Mouse (Mus musculus): ENCODE results near the gene Klhdc7b. TPM values are rescaled to one million over a fixed set of nuclear protein-coding genes. Genes with fewer than 3 reads are reported as not detected.
A peak's percentile ranks its signal among the peaks of the same experiment; 100 is the strongest.

Gene Klhdc7b
- polyA plus RNA-seq, 1 experiment, result not detected

DNA sequence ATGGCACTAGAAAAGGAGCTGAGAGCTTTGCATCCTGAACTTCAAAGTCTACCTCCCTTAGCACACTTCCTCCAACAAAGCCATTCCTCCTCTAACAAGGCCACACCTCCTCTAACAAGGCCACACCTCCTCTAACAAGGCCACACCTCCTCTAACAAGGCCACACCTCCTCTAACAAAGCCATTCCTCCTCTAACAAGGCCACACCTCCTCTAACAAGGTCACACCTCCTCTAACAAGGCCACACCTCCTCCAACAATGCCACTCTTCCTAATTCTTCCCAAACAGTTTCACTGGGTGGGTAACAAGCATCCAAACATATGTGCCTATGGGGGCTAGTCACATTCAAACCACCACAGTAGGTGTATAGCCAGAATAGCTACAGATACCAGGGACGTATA, 17.8 kb downstream of the Klhdc7b start:
- no peaks in the 10 kb centered on the region for H3K36me3 ChIP-seq (ENCODE audit: control insufficient read depth, insufficient read depth, low read length)
- 96% methylated on average over 1 of the region's 1 CpGs for WGBS
- H3K4me1 ChIP-seq (ENCODE audit: control insufficient read depth, insufficient read depth, low read length), result no peaks in the 10 kb centered on the region
- H3K27ac ChIP-seq (ENCODE audit: insufficient read depth, low read depth, low read length), result no peak overlapping the region
- TF ChIP-seq CTCF (conservative IDR thresholded peaks at IDR 0.05; ENCODE audit: insufficient read depth, insufficient read length, low read depth, low read length), result no peak
- TF ChIP-seq POLR2A (IDR thresholded peaks at IDR 0.05; ENCODE audit: low read depth, low read length), result no peak
- no peak overlapping the region for H3K4me3 ChIP-seq (ENCODE audit: insufficient read depth, low read depth, low read length)
- H3K27me3 ChIP-seq (replicated peaks; ENCODE audit: control insufficient read depth, insufficient read depth, low read length), result no peaks in the 10 kb centered on the region; the same call in 1 of the 2 replicates
- no peak for DNase-seq

DNA sequence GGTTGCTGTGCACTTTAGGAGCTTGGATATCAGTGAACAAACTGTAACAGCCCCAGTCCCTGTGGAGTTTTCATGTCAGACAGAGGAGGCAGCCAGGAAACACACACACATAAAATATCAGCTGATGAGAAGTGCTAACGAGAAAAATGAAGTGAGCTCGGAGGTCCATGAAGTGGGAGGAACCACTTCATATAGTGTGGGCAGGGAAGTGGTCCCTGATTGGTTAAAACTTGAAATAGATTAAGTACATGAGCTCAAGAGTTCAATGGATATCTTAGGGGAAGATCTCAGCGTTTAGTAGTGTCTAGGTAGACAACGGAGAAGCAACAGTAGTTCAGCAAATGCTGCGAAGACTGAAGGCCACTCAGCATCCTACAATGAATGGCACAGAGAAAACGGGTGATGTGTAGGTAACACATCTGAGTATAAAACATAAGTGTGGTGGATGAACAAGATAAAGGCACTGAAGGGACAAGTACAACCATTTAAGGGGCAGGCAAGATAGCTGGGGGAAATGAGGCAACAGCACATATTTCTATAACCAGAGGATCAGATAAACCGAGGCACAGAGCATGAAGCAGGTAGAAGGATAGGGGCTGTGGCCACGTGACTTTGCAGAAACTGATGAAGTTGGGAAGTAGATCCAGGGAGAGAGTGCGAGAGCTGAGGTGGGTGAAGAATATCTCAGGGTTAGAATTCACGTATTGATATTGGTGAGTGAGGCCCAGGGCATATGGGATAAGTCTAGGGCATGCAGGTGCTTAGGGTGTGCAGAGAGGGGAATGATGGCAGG, 20.3 kb downstream of the Klhdc7b start:
- H3K4me3 ChIP-seq (ENCODE audit: insufficient read depth, low read depth, low read length), result no peak overlapping the region
- no peak for DNase-seq
- WGBS, result 77% methylated on average over 10 of the region's 10 CpGs
- H3K27ac ChIP-seq (ENCODE audit: insufficient read depth, low read depth, low read length), result no peak overlapping the region
- TF ChIP-seq CTCF (conservative IDR thresholded peaks at IDR 0.05; ENCODE audit: insufficient read depth, insufficient read length, low read depth, low read length) (no peak), POLR2A (IDR thresholded peaks at IDR 0.05; ENCODE audit: low read depth, low read length) (no peak)
- no peaks in the 10 kb centered on the region for H3K4me1 ChIP-seq (ENCODE audit: control insufficient read depth, insufficient read depth, low read length)
- no peaks in the 10 kb centered on the region for H3K36me3 ChIP-seq (ENCODE audit: control insufficient read depth, insufficient read depth, low read length)
- H3K27me3 ChIP-seq (replicated peaks; ENCODE audit: control insufficient read depth, insufficient read depth, low read length), result no peaks in the 10 kb centered on the region; the same call in 1 of the 2 replicates

DNA sequence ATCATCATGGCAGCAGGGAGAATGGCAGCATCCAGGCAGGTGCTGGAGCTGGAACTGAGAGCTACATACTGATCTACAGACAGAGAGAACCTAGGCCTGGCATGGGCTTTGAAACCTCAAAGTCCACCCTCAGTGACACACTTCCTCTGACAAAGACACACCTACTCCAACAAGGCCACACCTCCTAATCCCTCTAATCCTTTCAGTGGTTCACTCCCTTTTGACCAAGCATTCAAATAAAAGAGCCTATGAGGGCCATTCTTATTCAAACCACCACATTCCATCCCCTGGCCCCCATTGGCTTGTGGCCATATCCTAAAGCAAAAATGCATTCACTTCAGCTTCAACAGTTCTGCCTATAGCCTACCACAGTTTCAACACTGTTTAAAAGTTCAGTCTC, 22.0 kb downstream of the Klhdc7b start:
- Histone ChIP-seq H3K27me3 (replicated peaks; ENCODE audit: control insufficient read depth, insufficient read depth, low read length) (no peaks in the 10 kb centered on the region; the same call in 1 of the 2 replicates), H3K36me3 (ENCODE audit: control insufficient read depth, insufficient read depth, low read length) (no peaks in the 10 kb centered on the region), H3K27ac (ENCODE audit: insufficient read depth, low read depth, low read length) (no peak overlapping the region), H3K4me3 (ENCODE audit: insufficient read depth, low read depth, low read length) (no peak overlapping the region), H3K4me1 (ENCODE audit: control insufficient read depth, insufficient read depth, low read length) (no peaks in the 10 kb centered on the region)
- no peak for DNase-seq
- TF ChIP-seq CTCF (conservative IDR thresholded peaks at IDR 0.05; ENCODE audit: insufficient read depth, insufficient read length, low read depth, low read length), result no peak
- no peak for TF ChIP-seq POLR2A (IDR thresholded peaks at IDR 0.05; ENCODE audit: low read depth, low read length)

DNA sequence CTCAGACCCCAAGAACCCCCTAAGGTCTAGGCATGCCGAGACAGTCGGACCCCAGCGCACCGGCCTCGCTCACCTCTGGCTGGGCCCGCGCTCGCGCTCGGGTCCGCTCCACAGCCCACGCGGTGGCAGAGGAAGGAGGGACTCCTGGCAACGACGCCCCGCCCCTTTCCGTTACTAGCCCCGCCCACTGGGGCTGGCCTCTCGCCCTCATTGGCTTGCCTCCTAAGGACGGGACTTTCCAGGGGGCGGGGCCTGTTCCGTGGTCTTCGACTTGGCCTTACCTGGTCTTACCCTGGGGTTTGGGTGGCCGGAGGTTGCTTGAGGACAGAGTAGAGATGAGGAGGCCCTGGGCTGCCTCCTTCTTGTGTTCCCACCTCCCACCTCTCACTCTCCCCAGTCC, 25.4 kb downstream of the Klhdc7b start, which contains the start of gene Syce3:
Gene Syce3, minus strand, starts transcription at position 386 of the 400 bp plus-strand sequence.
- no peak for DNase-seq
- 87% methylated on average over 24 of the region's 24 CpGs for WGBS
- Histone ChIP-seq H3K4me1 (ENCODE audit: control insufficient read depth, insufficient read depth, low read length) (no peaks in the 10 kb centered on the region), H3K27ac (ENCODE audit: insufficient read depth, low read depth, low read length) (no peak within 1 kb of the TSS), H3K27me3 (replicated peaks; ENCODE audit: control insufficient read depth, insufficient read depth, low read length) (no peaks in the 10 kb centered on the region; the same call in 1 of the 2 replicates), H3K4me3 (ENCODE audit: insufficient read depth, low read depth, low read length) (no peak within 1 kb of the TSS), H3K36me3 (ENCODE audit: control insufficient read depth, insufficient read depth, low read length) (no peaks in the 10 kb centered on the region)
- TF ChIP-seq POLR2A (IDR thresholded peaks at IDR 0.05; ENCODE audit: low read depth, low read length) (no peak), CTCF (conservative IDR thresholded peaks at IDR 0.05; ENCODE audit: insufficient read depth, insufficient read length, low read depth, low read length) (no peak)

DNA sequence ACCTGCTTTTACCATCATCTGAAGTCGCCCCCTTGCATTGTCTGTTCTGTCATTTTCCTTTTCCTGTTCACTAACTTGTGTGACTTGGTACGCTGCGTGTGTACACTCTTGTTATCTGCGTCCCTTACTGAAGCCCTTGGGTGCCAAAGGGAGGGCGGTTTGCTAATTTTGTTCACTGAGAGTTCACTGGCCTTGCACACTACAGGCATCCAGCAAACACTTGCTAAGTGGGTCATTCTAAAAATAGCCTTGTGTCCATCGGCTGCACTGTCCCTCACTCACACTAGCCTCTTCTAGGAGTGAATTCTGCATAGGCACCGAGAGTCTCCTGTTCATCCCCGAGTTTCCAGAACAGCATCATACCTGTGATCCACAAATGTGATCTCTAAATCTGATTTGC, 30.6 kb downstream of the Klhdc7b start:
- no peaks in the 10 kb centered on the region; the same call in 1 of the 2 replicates for H3K27me3 ChIP-seq (replicated peaks; ENCODE audit: control insufficient read depth, insufficient read depth, low read length)
- TF ChIP-seq CTCF (conservative IDR thresholded peaks at IDR 0.05; ENCODE audit: insufficient read depth, insufficient read length, low read depth, low read length), result no peak
- TF ChIP-seq POLR2A (IDR thresholded peaks at IDR 0.05; ENCODE audit: low read depth, low read length), result no peak
- no peak for DNase-seq
- no peaks in the 10 kb centered on the region for H3K4me1 ChIP-seq (ENCODE audit: control insufficient read depth, insufficient read depth, low read length)
- WGBS, result 80% methylated on average over 8 of the region's 8 CpGs
- no peaks in the 10 kb centered on the region; the same call in 1 of the 2 replicates for H3K36me3 ChIP-seq (ENCODE audit: control insufficient read depth, insufficient read depth, low read length)
- no peak overlapping the region for H3K4me3 ChIP-seq (ENCODE audit: insufficient read depth, low read depth, low read length)
- no peak overlapping the region for H3K27ac ChIP-seq (ENCODE audit: insufficient read depth, low read depth, low read length)

- no peak for DNase-seq
- H3K4me3 ChIP-seq (ENCODE audit: insufficient read depth, low read depth, low read length), result no peak overlapping the region
- WGBS, result 87% methylated on average over 9 of the region's 9 CpGs
Observed at GRCm38 (mm10) chr15:89421938-89422337, 37.2 kb downstream of the Klhdc7b start.

GRCm38 (mm10) chr15:89424621-89425020, 39.9 kb downstream of the Klhdc7b start:
- Histone ChIP-seq H3K4me3 (ENCODE audit: insufficient read depth, low read depth, low read length) (peak overlapping the region; percentile 26; the same call in 1 of the 2 replicates), H3K4me1 (ENCODE audit: control insufficient read depth, insufficient read depth, low read length) (no peaks in the 10 kb centered on the region), H3K27ac (ENCODE audit: insufficient read depth, low read depth, low read length) (peak overlapping the region; percentile 26; the same call in 1 of the 2 replicates), H3K27me3 (replicated peaks; ENCODE audit: control insufficient read depth, insufficient read depth, low read length) (no peaks in the 10 kb centered on the region), H3K36me3 (ENCODE audit: control insufficient read depth, insufficient read depth, low read length) (no peaks in the 10 kb centered on the region; the same call in 1 of the 2 replicates)
- no peak for TF ChIP-seq CTCF (conservative IDR thresholded peaks at IDR 0.05; ENCODE audit: insufficient read depth, insufficient read length, low read depth, low read length)
- no peak for DNase-seq
- 88% methylated on average over 8 of the region's 8 CpGs for WGBS

More at GRCm38 (mm10) chr15:89421938-89422337, 37.2 kb downstream of the Klhdc7b start:
- no peak overlapping the region for H3K27ac ChIP-seq (ENCODE audit: insufficient read depth, low read depth, low read length)
- no peaks in the 10 kb centered on the region for H3K27me3 ChIP-seq (replicated peaks; ENCODE audit: control insufficient read depth, insufficient read depth, low read length)
- H3K36me3 ChIP-seq (ENCODE audit: control insufficient read depth, insufficient read depth, low read length), result no peaks in the 10 kb centered on the region; the same call in 1 of the 2 replicates
- TF ChIP-seq POLR2A (IDR thresholded peaks at IDR 0.05; ENCODE audit: low read depth, low read length), result no peak
- TF ChIP-seq CTCF (conservative IDR thresholded peaks at IDR 0.05; ENCODE audit: insufficient read depth, insufficient read length, low read depth, low read length), result no peak
- no peaks in the 10 kb centered on the region for H3K4me1 ChIP-seq (ENCODE audit: control insufficient read depth, insufficient read depth, low read length)

All from kidney, adult 2 months (tissue).